Mouse (Mus musculus) CH12.LX (cell line): ENCODE data around the gene Tgm2. TPM values are rescaled to one million over a fixed set of nuclear protein-coding genes. Genes with fewer than 3 reads are reported as not detected.

ENCODE experiments used
- DNase-seq: peaks from one replicate; pipeline ENCODE4 v3.0.0-alpha.2; 2013; ENCODE audit errors: extremely low read depth
- H3K27ac ChIP-seq: 2 replicates; pipeline ENCODE4 v1.5.1; 2012; ENCODE audit warnings: low read depth, mild to moderate bottlenecking, control low read depth, moderate library complexity; ENCODE audit not compliant: insufficient read depth
- H3K27me3 ChIP-seq: replicated peaks from 2 replicates; pipeline ENCODE3; 2012; ENCODE audit warnings: inconsistent platforms
- H3K36me3 ChIP-seq, 2 experiments: replicated peaks in 1 of 2; 2 replicates each; pipeline versions ENCODE3 to v1.6.1; 2012; ENCODE audit warnings: inconsistent platforms in 1 of 2, low read length in 1 of 2, mild to moderate bottlenecking in 1 of 2, mixed read lengths in 1 of 2, moderate library complexity in 1 of 2; ENCODE audit not compliant: control insufficient read depth in 1 of 2, insufficient read depth in 1 of 2
- H3K4me1 ChIP-seq, 2 experiments: 2 replicates each; pipeline ENCODE4 v1.6.1; 2012; ENCODE audit warnings: inconsistent platforms in 1 of 2, moderate library complexity in 1 of 2; ENCODE audit not compliant: insufficient read depth in 2 of 2, control insufficient read depth in 1 of 2
- H3K4me2 ChIP-seq: 2 replicates; pipeline ENCODE4 v1.6.1; 2012; ENCODE audit warnings: low read depth, mild to moderate bottlenecking, control low read depth; ENCODE audit not compliant: poor library complexity, insufficient read depth, severe bottlenecking
- H3K4me3 ChIP-seq, 3 experiments: fragments of 150-350 bp in 1 of 3; sonication (generic) in 1 of 3; replicated peaks in 1 of 3; 2 replicates each; pipeline versions ENCODE3 to v1.5.1; 2011 to 2012; ENCODE audit warnings: low read depth in 2 of 3, low read length in 2 of 3, mild to moderate bottlenecking in 2 of 3, moderate library complexity in 2 of 3, control low read depth in 1 of 3, improper control_type of control experiment in 1 of 3, inconsistent platforms in 1 of 3, mixed read lengths in 1 of 3; ENCODE audit not compliant: poor library complexity in 1 of 3
- H3K79me2 ChIP-seq: replicated peaks from 2 replicates; pipeline ENCODE4 v1.6.1; 2012; ENCODE audit warnings: mild to moderate bottlenecking, moderate library complexity; ENCODE audit not compliant: control insufficient read depth, poor library complexity, insufficient read depth, severe bottlenecking; ENCODE audit errors: extremely low read depth
- H3K9ac ChIP-seq: 2 replicates; pipeline ENCODE4 v1.6.1; 2012; ENCODE audit warnings: low read depth, mild to moderate bottlenecking, control low read depth, moderate library complexity; ENCODE audit not compliant: insufficient read depth
- H3K9me3 ChIP-seq: replicated peaks from 2 replicates; pipeline ENCODE3; 2012; ENCODE audit warnings: low read length, inconsistent platforms, mixed read lengths
- BHLHE40 ChIP-seq: IDR thresholded peaks from 2 replicates; pipeline ENCODE4 v1.6.1; 2011; ENCODE audit warnings: mild to moderate bottlenecking, low read depth, low read length, improper control_type of control experiment
- CHD2 ChIP-seq: IDR thresholded peaks from 2 replicates; pipeline ENCODE4 v1.6.1; 2011; ENCODE audit warnings: low read length, improper control_type of control experiment
- E2F4 ChIP-seq: IDR thresholded peaks from 2 replicates; pipeline ENCODE4 v1.6.1; 2011; ENCODE audit warnings: low read depth, low read length, improper control_type of control experiment; ENCODE audit not compliant: insufficient replicate concordance
- EP300 ChIP-seq: IDR thresholded peaks from 2 replicates; pipeline ENCODE4 v1.6.1; 2011; ENCODE audit warnings: low read length, improper control_type of control experiment
- ETS1 ChIP-seq: conservative IDR thresholded peaks from 2 replicates; pipeline ENCODE4 v1.6.1; 2012; ENCODE audit warnings: low read depth, mild to moderate bottlenecking, inconsistent platforms, low read length, improper control_type of control experiment, moderate library complexity
- HCFC1 ChIP-seq: IDR thresholded peaks from 2 replicates; pipeline ENCODE4 v1.6.1; 2012; ENCODE audit warnings: low read depth, mild to moderate bottlenecking, inconsistent platforms, low read length, improper control_type of control experiment
- IRF4 ChIP-seq: IDR thresholded peaks from 2 replicates; pipeline ENCODE4 v1.6.1; 2014; ENCODE audit warnings: low read depth, mild to moderate bottlenecking, inconsistent platforms, low read length, improper control_type of control experiment
- JUN ChIP-seq: IDR thresholded peaks from 2 replicates; pipeline ENCODE4 v1.6.1; 2011; ENCODE audit warnings: low read depth, mild to moderate bottlenecking, low read length, improper control_type of control experiment, moderate library complexity; ENCODE audit not compliant: insufficient read depth
- JUND ChIP-seq: conservative IDR thresholded peaks from 2 replicates; pipeline ENCODE4 v1.6.1; 2011; ENCODE audit warnings: low read depth, low read length, improper control_type of control experiment
- KAT2A ChIP-seq: IDR thresholded peaks from 2 replicates; pipeline ENCODE4 v1.6.1; 2012; ENCODE audit warnings: low read length, improper control_type of control experiment, inconsistent platforms; ENCODE audit not compliant: insufficient replicate concordance
- MAZ ChIP-seq: IDR thresholded peaks from 2 replicates; pipeline ENCODE4 v1.6.1; 2012; ENCODE audit warnings: low read depth, mild to moderate bottlenecking, inconsistent platforms, low read length, improper control_type of control experiment, moderate library complexity
- MYC ChIP-seq: IDR thresholded peaks from 2 replicates; pipeline ENCODE4 v1.6.1; 2011; ENCODE audit warnings: low read depth, mild to moderate bottlenecking, improper control_type of control experiment, low read length
- NELFE ChIP-seq: IDR thresholded peaks from 2 replicates; pipeline ENCODE4 v1.6.1; 2011; ENCODE audit warnings: low read depth, low read length, improper control_type of control experiment
- PAX5 ChIP-seq: IDR thresholded peaks from 2 replicates; pipeline ENCODE4 v1.6.1; 2012; ENCODE audit warnings: low read length, inconsistent platforms, mixed read lengths
- RAD21 ChIP-seq: IDR thresholded peaks from 2 replicates; pipeline ENCODE4 v1.6.1; 2011; ENCODE audit warnings: low read depth, mild to moderate bottlenecking, low read length, improper control_type of control experiment, moderate library complexity
- RCOR1 ChIP-seq: conservative IDR thresholded peaks from 2 replicates; pipeline ENCODE4 v1.6.1; 2012; ENCODE audit warnings: low read depth, mild to moderate bottlenecking, inconsistent platforms, low read length, improper control_type of control experiment
- TBP ChIP-seq: conservative IDR thresholded peaks from 2 replicates; pipeline ENCODE4 v1.6.1; 2011; ENCODE audit warnings: low read depth, low read length, improper control_type of control experiment
- TCF12 ChIP-seq: IDR thresholded peaks from 2 replicates; pipeline ENCODE4 v1.6.1; 2014; ENCODE audit warnings: low read depth, mild to moderate bottlenecking, inconsistent platforms, low read length, improper control_type of control experiment
- UBTF ChIP-seq: IDR thresholded peaks from 2 replicates; pipeline ENCODE4 v1.6.1; 2012; ENCODE audit warnings: low read depth, mild to moderate bottlenecking, inconsistent platforms, low read length, improper control_type of control experiment, moderate library complexity
- USF2 ChIP-seq: conservative IDR thresholded peaks from 2 replicates; pipeline ENCODE4 v1.6.1; 2011; ENCODE audit warnings: low read depth, low read length, improper control_type of control experiment
- ZKSCAN1 ChIP-seq: IDR thresholded peaks from 2 replicates; pipeline ENCODE4 v1.6.1; 2012; ENCODE audit warnings: low read depth, inconsistent platforms, low read length, improper control_type of control experiment, borderline replicate concordance
- ZMIZ1 ChIP-seq: IDR thresholded peaks from 2 replicates; pipeline ENCODE4 v1.6.1; 2012; ENCODE audit warnings: low read depth, mild to moderate bottlenecking, inconsistent platforms, low read length, improper control_type of control experiment
- ZNF384 ChIP-seq: IDR thresholded peaks from 2 replicates; pipeline ENCODE4 v1.6.1; 2012; ENCODE audit warnings: low read depth, low read length, improper control_type of control experiment, inconsistent platforms
- dilution Hi-C: fragments of 300-500 bp; cut with MboI; formaldehyde crosslinking; loops from 2 replicates; pipeline ENCODE4 v1.14.3; 2020; ENCODE audit warnings: low sequenced_read_pairs; ENCODE audit not compliant: extremely low pct_unique_long_range_greater_than_20kb, extremely low pct_ligation_motif_present
- in situ Hi-C: fragments of 300-500 bp; cut with MboI; formaldehyde crosslinking; loops from 3 replicates; pipeline ENCODE4 v1.14.3; 2019; ENCODE audit warnings: low sequenced_read_pairs, low pct_ligation_motif_present, low pct_unique_long_range_greater_than_20kb, mixed read lengths
- polyA plus RNA-seq: library from polyadenylated mRNA; unstranded; fragments of >175 nt; gene quantifications from 2 replicates; pipeline ENCODE4 v1.2.1, GENCODE M21; 2012; ENCODE audit warnings: low read depth; ENCODE audit not compliant: insufficient read length
- total RNA-seq, 2 experiments: library from RNA; depleted of rRNA; stranded (reverse); fragments of 300-350 nt in 1 of 2; fragments of >200 nt in 1 of 2; gene quantifications; 2 replicates each; pipeline ENCODE4 v1.2.3; 2012 to 2014

Gene Tgm2
- total and polyA plus RNA-seq, 3 experiments = 0.08 to 0.50 (median 0.21) TPM

DNA sequence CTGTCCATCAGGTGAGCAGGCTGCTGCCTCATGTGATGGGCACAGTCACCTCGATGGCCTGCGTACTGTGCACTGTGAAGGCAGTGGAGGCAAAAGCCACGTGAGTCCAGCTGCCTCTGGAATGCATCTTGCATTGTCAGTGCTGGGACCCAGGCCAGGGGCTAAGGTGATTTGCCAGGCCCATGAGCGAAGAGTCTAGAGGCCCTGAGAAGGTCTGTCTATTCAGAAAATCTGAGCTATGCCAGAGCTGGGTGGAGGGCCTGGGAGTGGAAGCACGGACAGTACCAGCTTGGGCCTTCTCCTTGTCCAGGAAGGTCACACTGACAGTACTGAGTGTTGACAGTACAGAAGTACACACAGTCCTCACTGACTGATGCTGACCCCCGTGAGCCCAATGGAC is 23.4 kb downstream of the Tgm2 start (continued):
- TF ChIP-seq KAT2A = no peak
- TF ChIP-seq MYC = no peak

DNA sequence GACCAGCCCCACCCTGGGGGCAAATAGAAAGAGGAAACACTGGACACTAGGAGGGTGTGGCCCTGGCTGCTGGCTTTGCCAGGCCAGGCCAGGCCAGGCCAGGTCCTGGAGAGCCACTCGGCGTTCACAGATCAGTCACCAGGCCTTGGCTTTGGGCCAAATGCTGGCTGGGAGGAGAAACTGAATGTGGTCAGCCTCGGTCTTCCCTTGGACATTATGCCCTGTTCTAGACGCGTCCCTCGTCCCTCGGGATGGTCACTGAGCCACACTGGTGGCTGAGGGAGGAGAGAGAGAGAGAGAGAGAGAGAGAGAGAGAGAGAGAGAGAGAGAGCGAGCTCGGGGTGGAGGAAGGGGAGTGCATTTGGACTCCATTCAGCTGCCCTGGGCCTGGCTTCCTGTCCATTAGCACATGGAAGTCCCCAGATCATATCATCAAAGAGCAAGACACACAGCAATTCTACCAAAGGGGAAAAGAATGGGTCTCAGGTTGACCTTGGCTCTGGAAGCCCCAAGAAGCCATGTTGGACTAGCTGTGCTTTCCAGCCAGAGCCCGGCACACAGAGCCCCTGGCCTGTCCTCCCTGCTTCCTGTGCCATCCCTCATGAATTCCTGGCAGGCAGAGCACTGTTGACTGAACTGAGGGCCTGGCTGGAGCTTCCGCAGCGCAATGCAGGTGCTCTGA is 24.4 kb downstream of the Tgm2 start:
- H3K4me1 ChIP-seq = peaks cover 0 to under 1% of the 10 kb centered on the region in 2 experiments; a peak in 1 of 4 replicates

DNA sequence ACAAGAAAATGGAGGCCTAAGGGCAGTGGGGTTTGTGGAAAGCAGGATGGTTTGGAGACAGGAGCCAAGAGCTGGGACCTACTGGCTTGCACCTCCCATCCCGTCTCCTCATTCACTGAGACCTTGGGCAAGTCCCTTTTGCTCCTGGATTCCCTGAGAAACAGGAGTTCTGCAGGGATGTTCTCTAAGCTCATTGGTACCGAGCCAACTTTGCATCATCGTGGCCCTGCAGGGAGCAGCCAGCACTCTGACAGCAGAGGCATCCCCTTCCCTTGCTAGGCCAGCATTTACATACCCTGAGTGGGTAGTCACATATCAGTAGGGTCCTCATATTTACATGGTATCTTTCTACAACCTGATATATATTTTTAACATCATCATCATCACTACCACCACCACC is 25.4 kb downstream of the Tgm2 start:
- Histone ChIP-seq H3K4me2 (no peak overlapping the region), H3K27me3 (peaks cover 73% of the 10 kb centered on the region), H3K36me3 (no peaks in the 10 kb centered on the region)

More for the DNA sequence above, 24.4 kb downstream of the Tgm2 start:
- no peak for DNase-seq
- peaks cover 9% of the 10 kb centered on the region for H3K9me3 ChIP-seq
- H3K79me2 ChIP-seq = no peaks in the 10 kb centered on the region
- H3K27ac ChIP-seq = no peak overlapping the region
- no peaks in the 10 kb centered on the region for H3K36me3 ChIP-seq
- no peak overlapping the region for H3K9ac ChIP-seq
- no peak overlapping the region for H3K4me2 ChIP-seq
- TF ChIP-seq PAX5 = no peak
- no peak for TF ChIP-seq IRF4
- TF ChIP-seq TBP = no peak
- no peak for TF ChIP-seq ZMIZ1
- no peak for TF ChIP-seq KAT2A
- TF ChIP-seq RCOR1 = no peak
- no peak for TF ChIP-seq TCF12
- no peak for TF ChIP-seq RAD21
- no peak for TF ChIP-seq UBTF
- no peak for TF ChIP-seq MYC
- TF ChIP-seq NELFE = no peak
- TF ChIP-seq HCFC1 = no peak
- TF ChIP-seq EP300 = no peak
- TF ChIP-seq MAZ = no peak
- TF ChIP-seq CHD2 = no peak
- TF ChIP-seq ZKSCAN1 = no peak
- TF ChIP-seq ETS1 = no peak
- TF ChIP-seq E2F4 = no peak
- no peak for TF ChIP-seq JUND
- TF ChIP-seq, all 38 proteins: peak for 0
- dilution Hi-C loops = no loop called here
- in situ Hi-C loops = no loop called here
- H3K4me3 ChIP-seq = no peak overlapping the region
- H3K27me3 ChIP-seq = peaks cover 66% of the 10 kb centered on the region

More for the DNA sequence above, 25.4 kb downstream of the Tgm2 start:
- Histone ChIP-seq H3K4me1 (peaks cover 0 to 9% of the 10 kb centered on the region in 2 experiments; a peak in 1 of 4 replicates), H3K27ac (no peak overlapping the region), H3K79me2 (no peaks in the 10 kb centered on the region), H3K9me3 (peaks cover 7% of the 10 kb centered on the region), H3K4me3 (no peak overlapping the region), H3K9ac (no peak overlapping the region)
- dilution Hi-C loops = no loop called here
- in situ Hi-C loops = no loop called here
- DNase-seq = no peak
- TF ChIP-seq TBP (no peak), MAZ (no peak), BHLHE40 (no peak), IRF4 (no peak), TCF12 (no peak), USF2 (no peak), JUN (no peak), ZNF384 (no peak)
